In genomic region chr5:42453707-42454106, GRCm38 (mm10) we compare ENCODE assay signal across 29 mouse cellular contexts.
"Had no signal": no experiment of that assay in that cellular context is flagged by ENCODE, and none has a peak within 500 bp of the region (broad histone marks: within the 10 kb centered on the region; RNA-seq: fewer than 3 reads in every experiment).

No protein-coding gene starts in this region.

- H3K4me3 ChIP-seq: limb, embryonic 10.5 days; limb, embryonic 12.5 days; limb, embryonic 13.5 days; limb, embryonic 15.5 days; liver, embryonic 12.5 days; liver, embryonic 13.5 days; liver, embryonic 15.5 days; lung, embryonic 15.5 days; megakaryocyte, embryonic 14.5 days; midbrain, embryonic 10.5 days; midbrain, embryonic 12.5 days; midbrain, embryonic 13.5 days; midbrain, embryonic 15.5 days; myocyte had no signal

- H3K36me3 ChIP-seq: limb, embryonic 10.5 days; limb, embryonic 12.5 days; limb, embryonic 13.5 days; limb, embryonic 15.5 days; liver, embryonic 12.5 days; liver, embryonic 13.5 days; liver, embryonic 15.5 days; lung, embryonic 15.5 days; midbrain, embryonic 10.5 days; midbrain, embryonic 12.5 days; midbrain, embryonic 13.5 days; midbrain, embryonic 15.5 days had no signal

- ATAC-seq: liver, embryonic 12.5 days; liver, postnatal 0 days; lung, postnatal 0 days; midbrain, embryonic 13.5 days; midbrain, embryonic 15.5 days; midbrain, embryonic 16.5 days had no signal

- H3K27me3 ChIP-seq: limb, embryonic 12.5 days; limb, embryonic 13.5 days; limb, embryonic 15.5 days; liver, embryonic 12.5 days; liver, embryonic 13.5 days; liver, embryonic 15.5 days; lung, embryonic 15.5 days; megakaryocyte, embryonic 14.5 days; midbrain, embryonic 12.5 days; midbrain, embryonic 13.5 days; midbrain, embryonic 15.5 days had no signal

- H3K4me1 ChIP-seq: limb, embryonic 10.5 days; limb, embryonic 12.5 days; limb, embryonic 13.5 days; limb, embryonic 15.5 days; liver, embryonic 12.5 days; liver, embryonic 13.5 days; liver, embryonic 15.5 days; lung, embryonic 15.5 days; megakaryocyte, embryonic 14.5 days; midbrain, embryonic 10.5 days; midbrain, embryonic 12.5 days; midbrain, embryonic 13.5 days; midbrain, embryonic 15.5 days had no signal

- H3K27ac ChIP-seq: limb, embryonic 10.5 days; limb, embryonic 12.5 days; limb, embryonic 13.5 days; limb, embryonic 15.5 days; liver, embryonic 12.5 days; liver, embryonic 13.5 days; liver, embryonic 14.5 days; liver, embryonic 15.5 days; lung, embryonic 15.5 days; macrophage; midbrain, embryonic 10.5 days; midbrain, embryonic 12.5 days; midbrain, embryonic 13.5 days; midbrain, embryonic 15.5 days had no signal

- DNase-seq: left cerebral cortex, postnatal 4 days; liver; liver, embryonic 13.5 days; liver, postnatal 0 days; lung, adult 18-20 months; lung, adult 2 months; lung, postnatal 10 days; lung, postnatal 14 days; lung, postnatal 36 days; lung, postnatal 4 days; midbrain, embryonic 14.5 days had no signal

- H3K9me3 ChIP-seq: limb, embryonic 10.5 days; limb, embryonic 12.5 days; limb, embryonic 13.5 days; limb, embryonic 15.5 days; liver, embryonic 12.5 days; liver, embryonic 13.5 days; liver, embryonic 15.5 days; lung, embryonic 15.5 days; megakaryocyte, embryonic 14.5 days; midbrain, embryonic 10.5 days; midbrain, embryonic 12.5 days; midbrain, embryonic 13.5 days; midbrain, embryonic 15.5 days had no signal

- H3K9ac ChIP-seq: limb, embryonic 12.5 days; limb, embryonic 13.5 days; limb, embryonic 15.5 days; liver, embryonic 12.5 days; liver, embryonic 13.5 days; liver, embryonic 14.5 days; liver, embryonic 15.5 days; liver, postnatal 0 days; lung, embryonic 14.5 days; lung, embryonic 15.5 days; midbrain, embryonic 12.5 days; midbrain, embryonic 13.5 days; midbrain, embryonic 15.5 days had no signal
